Mouse (Mus musculus) cerebellum, adult 2 months (tissue): ENCODE data around the gene Zfyve9. TPM values are rescaled to one million over a fixed set of nuclear protein-coding genes. Genes with fewer than 3 reads are reported as not detected.

Source experiments
- DNase-seq, 2 experiments: peaks; one replicate each; pipeline ENCODE4 v3.0.0; 2021
- H3K27ac ChIP-seq: fragments of 200-500 bp; 2 replicates; pipeline ENCODE4 v1.5.1; 2012; ENCODE audit warnings: low read length, control low read depth, inconsistent platforms; ENCODE audit not compliant: insufficient read depth
- H3K27me3 ChIP-seq: fragments of 200-500 bp; 2 replicates; pipeline ENCODE4 v1.6.1; 2012; ENCODE audit warnings: inconsistent platforms, mild to moderate bottlenecking, low read length, moderate library complexity; ENCODE audit not compliant: control insufficient read depth, insufficient read depth
- H3K4me1 ChIP-seq: fragments of 200-500 bp; 2 replicates; pipeline ENCODE4 v1.6.1; 2011; ENCODE audit warnings: low read length; ENCODE audit not compliant: control insufficient read depth, insufficient read depth
- H3K4me3 ChIP-seq: fragments of 200-500 bp; replicated peaks from 2 replicates; pipeline ENCODE3; 2011; ENCODE audit warnings: mild to moderate bottlenecking, low read depth, low read length, control low read depth; ENCODE audit not compliant: insufficient read depth
- CTCF ChIP-seq: fragments of 200-500 bp; IDR thresholded peaks from 2 replicates; pipeline ENCODE4 v1.5.1; 2011; ENCODE audit warnings: low read depth, mild to moderate bottlenecking, control low read depth, low read length, moderate library complexity, borderline replicate concordance; ENCODE audit not compliant: insufficient read depth
- POLR2A ChIP-seq: fragments of 200-500 bp; IDR thresholded peaks from 2 replicates; pipeline ENCODE4 v1.6.1; 2011; ENCODE audit warnings: low read length, control low read depth, borderline replicate concordance; ENCODE audit not compliant: insufficient read depth
- WGBS: fragments of 180-500 bp; shearing (Covaris S2); methylation state at CpG from one replicate; pipeline ENCODE4 v1.1.7; 2018; 5-methylcytosine and 5-hydroxymethylcytosine counted together
- polyA plus RNA-seq: library from polyadenylated mRNA; depleted of rRNA; stranded (reverse); fragments of >200 nt; gene quantifications from 2 replicates; pipeline ENCODE4 v1.2.3, GENCODE M21; 2012

The Zfyve9 gene
- polyA plus RNA-seq, 1 experiment, result 41.2 TPM

DNA sequence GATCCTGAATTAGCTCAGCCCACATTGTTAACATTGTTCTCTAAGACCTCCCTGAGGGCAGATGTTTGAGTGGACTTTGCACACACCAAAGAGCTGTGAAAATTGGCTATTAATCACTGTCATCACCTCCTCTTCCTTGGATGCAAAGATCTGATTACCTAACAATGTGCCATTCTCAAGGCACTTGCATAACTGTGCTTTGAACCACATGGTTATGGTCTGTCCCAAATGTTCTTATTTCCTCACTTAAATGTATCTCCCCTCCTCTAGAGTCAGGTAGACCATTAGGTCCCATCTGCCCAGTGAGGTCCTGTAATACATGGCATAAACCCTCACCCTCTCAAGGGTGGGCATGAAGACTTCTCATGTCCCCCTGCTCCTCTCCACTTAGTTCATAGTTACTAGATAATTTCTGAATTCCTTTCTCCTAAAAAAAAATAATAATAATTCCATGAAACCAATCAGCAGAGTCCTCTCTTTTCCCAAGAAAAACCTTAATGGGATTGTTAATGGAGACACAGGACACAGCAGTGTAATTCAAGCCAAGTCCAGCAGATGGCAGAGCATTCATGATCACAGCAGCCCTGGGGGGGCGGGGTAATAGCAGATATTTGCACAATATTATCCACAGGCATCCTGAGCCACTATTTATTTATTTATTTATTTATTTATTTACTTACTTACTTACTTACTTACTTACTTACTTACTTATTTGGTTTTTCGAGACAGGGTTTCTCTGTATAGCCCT is 17.7 kb upstream of the Zfyve9 start:
- Histone ChIP-seq H3K4me1 (no peaks in the 10 kb centered on the region), H3K27me3 (no peaks in the 10 kb centered on the region), H3K4me3 (no peak overlapping the region), H3K27ac (no peak overlapping the region)
- WGBS, result 54% methylated on average over 2 of the region's 2 CpGs
- TF ChIP-seq POLR2A, result no peak
- TF ChIP-seq CTCF, result peak; percentile 69
- peak; percentile 62 to 66 for DNase-seq

GRCm38 (mm10) chr4:108796701-108797100 is 16.1 kb upstream of the Zfyve9 start:
- no peak for DNase-seq
- H3K27me3 ChIP-seq, result no peaks in the 10 kb centered on the region
- TF ChIP-seq POLR2A (no peak), CTCF (no peak)
- 60% methylated on average over 4 of the region's 4 CpGs for WGBS
- no peak overlapping the region for H3K4me3 ChIP-seq
- no peaks in the 10 kb centered on the region for H3K4me1 ChIP-seq
- H3K27ac ChIP-seq, result no peak overlapping the region

- Histone ChIP-seq H3K4me1 (no peaks in the 10 kb centered on the region), H3K27ac (no peak overlapping the region), H3K27me3 (no peaks in the 10 kb centered on the region), H3K4me3 (no peak overlapping the region)
- no peak for DNase-seq
- TF ChIP-seq POLR2A (no peak), CTCF (no peak)
- WGBS, result 35% methylated on average over 1 of the region's 1 CpGs
Measured at GRCm38 (mm10) chr4:108793941-108794340, 13.3 kb upstream of the Zfyve9 start.

- DNase-seq, result no peak
- no peak overlapping the region for H3K4me3 ChIP-seq
- H3K27me3 ChIP-seq, result no peaks in the 10 kb centered on the region
- TF ChIP-seq POLR2A (no peak), CTCF (no peak)
- 78% methylated on average over 1 of the region's 1 CpGs for WGBS
- no peak overlapping the region for H3K27ac ChIP-seq
- H3K4me1 ChIP-seq, result no peaks in the 10 kb centered on the region
Measured at GRCm38 (mm10) chr4:108790507-108790906, 9.9 kb upstream of the Zfyve9 start.

DNA sequence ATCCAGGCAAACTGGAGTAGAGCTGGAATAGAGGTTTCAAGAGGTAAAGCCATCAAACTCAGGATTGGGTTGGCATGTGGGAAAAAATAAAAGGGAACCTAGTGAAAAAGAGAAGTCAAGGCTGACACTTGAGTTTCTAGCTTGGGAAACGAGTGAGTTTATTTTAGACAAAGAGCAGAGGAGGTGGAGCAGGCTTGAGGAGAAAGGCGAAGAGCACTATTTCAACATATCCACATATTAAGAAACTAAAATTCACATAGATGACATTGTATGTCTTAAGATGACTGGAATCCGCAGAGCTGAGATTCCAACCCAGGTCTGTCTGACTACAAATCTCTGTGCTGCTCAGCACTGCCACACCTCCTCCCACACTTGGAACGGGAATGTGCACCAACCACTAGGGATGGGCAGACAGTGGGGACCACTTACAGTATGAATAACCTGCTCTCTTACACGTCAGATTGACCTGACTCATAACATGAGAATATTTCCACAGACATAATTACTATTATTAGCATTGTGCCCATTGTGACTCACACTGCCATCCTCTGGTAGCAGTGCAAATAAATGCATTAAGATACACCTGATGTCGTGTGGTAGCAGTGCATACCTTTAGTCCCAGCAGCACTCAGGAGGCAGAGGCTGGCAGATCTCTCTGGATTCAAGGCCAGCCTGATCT is 8.8 kb upstream of the Zfyve9 start:
- Histone ChIP-seq H3K4me1 (no peaks in the 10 kb centered on the region), H3K27me3 (no peaks in the 10 kb centered on the region), H3K27ac (no peak overlapping the region), H3K4me3 (no peak overlapping the region)
- TF ChIP-seq CTCF, result no peak
- no peak for TF ChIP-seq POLR2A
- no peak for DNase-seq
- WGBS, result 71% methylated on average over 6 of the region's 6 CpGs

GRCm38 (mm10) chr4:108782421-108783085 is 2.0 kb upstream of the Zfyve9 start:
- Histone ChIP-seq H3K4me3 (peak overlapping the region; percentile 40), H3K4me1 (peaks cover 1% of the 10 kb centered on the region; the same call in 1 of the 2 replicates), H3K27ac (peak overlapping the region; percentile 93), H3K27me3 (no peaks in the 10 kb centered on the region)
- TF ChIP-seq POLR2A (no peak), CTCF (no peak)
- DNase-seq, result peak; percentile 56 to 62
- 9% methylated on average over 8 of the region's 8 CpGs for WGBS

- TF ChIP-seq CTCF, result no peak
- peak; percentile 16; the same call in 1 of the 2 replicates for TF ChIP-seq POLR2A
- peak overlapping the region; percentile 94 for H3K27ac ChIP-seq
- H3K27me3 ChIP-seq, result no peaks in the 10 kb centered on the region
- H3K4me1 ChIP-seq, result peaks cover 2% of the 10 kb centered on the region; the same call in 1 of the 2 replicates
- 23% methylated on average over 3 of the region's 3 CpGs for WGBS
- DNase-seq, result peak; percentile 54 to 58
- H3K4me3 ChIP-seq, result peak overlapping the region; percentile 67
Measured at GRCm38 (mm10) chr4:108781596-108781995, 998 bp upstream of the Zfyve9 start.
